Mouse (Mus musculus) c-Kit-positive CD71-positive TER-119-negative erythroid progenitor cells, embryonic 14.5 days (primary cell): Measurements from ENCODE around the gene Fdx1l.
"Not testable (repeated sequence)": the region's sequence is repeated elsewhere in the genome, so short reads cannot be mapped to it uniquely, and the experiment has no call there.

ENCODE experiments used
- DNase-seq: peaks from one replicate; pipeline ENCODE4 v3.0.0-alpha.2; 2013; ENCODE audit warnings: low read depth

The Fdx1l gene

DNA sequence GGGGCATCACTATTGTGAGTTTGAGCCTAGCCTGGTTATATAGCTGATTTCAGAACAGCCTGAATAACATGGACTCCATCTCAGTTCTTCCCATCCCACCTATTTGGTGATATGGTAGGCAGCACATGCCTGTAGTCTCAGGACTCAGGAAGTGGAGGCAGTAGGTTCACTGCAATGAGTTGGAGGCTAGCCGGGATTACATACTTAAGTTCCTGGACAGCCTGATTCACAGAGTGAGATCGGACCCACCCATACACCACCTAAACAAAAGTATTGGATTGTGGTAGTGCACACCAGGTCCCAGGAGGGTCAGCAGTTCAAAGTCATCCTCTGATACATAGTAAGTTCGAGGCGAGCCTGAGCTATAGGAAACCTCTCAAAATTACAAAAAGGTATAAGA, 773 bp downstream of the Fdx1l start:
- DNase-seq, result no peak

DNA sequence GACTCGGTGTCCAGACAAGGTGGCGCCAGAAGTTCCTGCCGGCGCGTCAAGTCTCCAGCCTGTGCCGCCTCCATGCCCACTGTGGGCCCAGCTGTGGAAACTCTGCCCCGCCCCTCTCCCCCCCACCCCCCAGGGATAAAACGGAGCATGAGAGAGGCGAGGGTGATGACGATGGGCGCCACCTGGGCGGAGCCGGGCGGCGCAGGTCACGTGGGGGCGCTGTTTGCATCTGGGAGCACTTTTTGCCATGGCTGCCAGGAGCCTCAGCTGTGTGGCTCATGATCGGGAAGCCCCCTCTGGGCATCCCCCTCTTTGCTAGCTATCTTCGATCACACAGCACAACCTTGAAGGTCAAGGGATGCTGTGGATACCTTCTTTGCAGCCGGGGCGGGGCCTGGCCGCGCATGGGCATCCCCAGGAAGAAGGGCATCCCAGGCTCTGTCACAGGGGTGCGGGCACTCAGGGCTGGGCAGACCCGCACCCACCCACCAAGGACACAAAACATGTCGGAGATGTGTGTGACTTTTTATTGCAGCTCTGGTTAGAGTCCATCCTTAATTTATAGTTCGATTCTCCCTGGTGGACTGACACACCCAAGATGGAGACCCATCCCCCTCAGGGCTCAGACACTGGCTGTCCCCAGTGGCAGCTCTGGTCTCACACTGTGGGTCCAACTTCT, 6.3 kb downstream of the Fdx1l start, which contains the start of gene Zglp1:
Zglp1 (minus strand) TSS at position 88 of the 679 bp plus-strand sequence.
- no peak for DNase-seq

DNA sequence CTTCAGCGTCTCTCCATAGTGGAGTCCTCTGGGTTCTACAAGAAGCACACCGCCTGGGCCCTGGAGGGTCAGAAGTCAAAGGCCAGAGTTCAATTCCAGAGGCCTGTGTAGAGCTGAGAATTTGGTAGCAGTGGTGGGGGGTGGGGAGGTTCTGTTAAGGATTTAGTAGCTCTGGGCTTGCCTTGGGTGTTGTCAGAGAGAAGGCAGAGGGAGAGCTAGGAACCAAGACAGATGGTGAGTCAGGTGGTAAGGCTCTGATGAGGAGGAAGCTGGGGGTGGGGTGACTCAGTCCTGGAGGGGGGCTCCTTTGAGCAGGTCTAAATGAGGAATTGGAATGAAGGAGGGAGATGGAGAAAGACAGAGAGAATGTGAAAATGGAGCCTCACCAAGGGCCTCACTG, 10.5 kb downstream of the Fdx1l start:
- DNase-seq, result no peak

DNA sequence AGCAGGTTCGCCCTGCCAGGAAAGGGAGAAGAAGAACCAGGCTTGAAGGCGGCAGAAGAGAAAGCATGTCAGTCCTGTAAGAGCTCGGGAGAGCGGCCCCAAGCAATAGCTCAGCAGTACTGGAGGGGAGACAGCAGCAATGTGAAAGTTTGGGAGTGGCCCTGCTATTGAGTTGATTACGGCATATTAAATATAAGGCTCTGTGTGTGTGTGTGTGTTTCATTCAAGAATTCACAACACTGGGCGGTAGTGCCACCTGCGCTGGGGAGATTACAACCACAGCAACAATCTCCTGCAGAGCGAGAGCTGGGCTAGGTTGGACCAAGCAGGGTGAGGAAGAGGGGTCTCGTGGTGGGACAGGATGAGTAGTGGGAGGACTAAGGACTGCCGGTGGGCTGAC, 21.8 kb downstream of the Fdx1l start:
- peak; percentile 34 for DNase-seq

DNA sequence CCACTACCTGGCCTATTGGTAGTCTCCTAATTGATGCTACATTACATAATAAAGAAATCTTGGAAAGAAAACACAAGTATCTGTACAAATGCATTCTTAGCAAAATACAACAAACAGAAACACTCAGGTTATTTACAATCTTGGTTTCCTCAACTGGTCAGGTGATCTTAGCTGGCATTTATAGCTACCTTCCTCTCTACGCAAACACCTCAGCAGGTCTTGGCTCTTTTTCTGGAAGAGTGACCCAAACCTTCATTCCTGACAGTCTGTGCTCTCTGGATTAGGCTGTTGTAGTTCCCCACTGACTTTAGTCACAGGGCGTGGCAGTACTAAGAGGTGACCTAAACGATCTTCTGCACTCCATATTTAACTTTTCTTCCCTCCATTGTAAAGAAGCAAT, 28.2 kb downstream of the Fdx1l start:
- DNase-seq, result no peak

DNA sequence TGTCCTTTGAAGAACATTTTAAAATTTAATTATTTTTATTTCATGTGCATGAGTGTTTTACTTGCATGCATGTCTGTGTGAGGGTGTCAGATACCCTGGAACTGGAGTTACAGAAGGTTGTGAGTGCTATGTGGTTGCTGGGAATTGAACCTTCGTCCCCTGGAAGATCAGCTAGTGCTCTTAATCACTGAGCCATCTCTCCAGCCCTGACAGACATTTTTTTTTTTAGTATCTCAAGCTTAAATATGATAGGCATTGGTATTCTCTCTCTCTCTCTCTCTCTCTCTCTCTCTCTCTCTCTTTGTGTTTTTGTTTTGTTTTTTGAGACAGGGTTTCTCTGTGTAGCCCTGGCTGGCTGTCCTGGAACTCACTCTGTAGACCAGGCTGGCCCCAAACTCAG, 28.6 kb downstream of the Fdx1l start:
- not testable (repeated sequence) for DNase-seq

DNA sequence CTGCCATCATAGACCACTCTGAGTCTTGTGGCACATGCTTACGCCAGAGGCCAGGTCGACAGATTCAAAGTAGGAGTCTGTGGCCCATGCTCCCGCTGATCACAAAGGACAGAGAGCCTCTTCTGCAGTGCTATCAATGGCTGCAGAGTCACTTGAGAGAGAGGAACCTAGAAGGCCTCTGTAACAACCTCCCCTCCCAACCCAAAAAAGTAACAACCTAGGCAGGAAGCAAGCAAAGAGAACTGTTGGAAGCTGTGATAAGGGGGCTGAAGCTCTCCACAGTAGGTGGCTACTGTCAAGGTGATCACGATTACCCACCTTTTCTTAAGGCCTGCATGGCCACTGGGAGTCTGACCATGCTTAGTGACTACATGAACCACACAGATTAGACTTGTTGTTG, 29.9 kb downstream of the Fdx1l start:
- no peak for DNase-seq

DNA sequence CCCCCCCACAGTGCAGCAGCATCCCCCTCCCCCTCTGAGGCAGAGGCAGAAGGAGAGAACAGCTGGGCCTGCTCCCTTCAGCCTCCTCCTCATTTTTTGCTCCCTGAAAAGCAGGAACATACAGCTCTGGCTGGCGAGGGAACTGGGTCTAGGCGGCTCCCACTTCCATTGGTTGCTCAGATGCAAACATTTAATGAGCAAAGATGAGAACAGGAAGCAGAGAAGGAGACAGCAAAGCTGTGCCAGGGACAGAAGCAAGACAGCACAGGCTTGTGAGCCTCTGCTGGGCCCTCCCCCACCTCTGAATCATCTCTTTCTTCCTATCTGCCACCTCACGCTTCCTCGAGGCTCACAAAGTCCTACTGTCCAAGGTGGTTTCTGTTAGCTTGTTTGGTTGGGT, 32.1 kb downstream of the Fdx1l start:
- no peak for DNase-seq

DNA sequence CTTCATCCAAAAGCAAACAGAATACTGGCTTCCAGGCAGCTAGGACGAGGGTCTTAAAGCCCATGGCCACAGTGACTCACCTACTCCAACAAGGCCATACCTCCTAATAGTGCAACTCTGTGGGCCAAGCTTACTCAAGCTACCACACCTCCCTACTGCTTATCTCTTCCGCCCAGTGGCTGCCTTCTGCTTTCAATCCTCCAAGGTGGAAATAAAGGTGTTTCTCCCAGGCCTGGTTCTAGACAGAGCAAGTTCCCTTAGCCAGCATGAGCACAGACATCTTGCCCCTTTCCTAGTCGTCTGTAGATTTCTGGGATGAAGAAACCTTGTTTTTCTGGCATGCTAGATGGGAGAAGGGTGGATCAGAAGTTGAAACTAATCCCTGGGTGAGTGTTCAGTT, 33.6 kb downstream of the Fdx1l start:
- no peak for DNase-seq

DNA sequence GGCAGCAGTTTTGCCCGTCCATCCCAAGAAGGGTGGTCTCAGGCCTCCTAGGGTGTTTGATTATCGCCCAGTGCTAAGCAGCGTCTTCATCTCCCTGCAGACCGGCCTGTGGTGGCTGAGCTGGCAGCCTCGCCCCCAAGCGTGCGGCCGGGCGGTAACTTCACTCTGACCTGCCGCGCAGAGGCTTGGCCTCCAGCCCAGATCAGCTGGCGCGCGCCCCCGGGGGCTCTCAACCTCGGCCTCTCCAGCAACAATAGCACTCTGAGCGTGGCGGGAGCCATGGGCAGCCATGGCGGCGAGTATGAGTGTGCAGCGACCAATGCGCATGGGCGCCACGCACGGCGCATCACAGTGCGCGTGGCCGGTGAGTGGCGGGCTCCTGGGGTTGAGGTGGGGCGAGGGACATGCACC, 35.9 kb downstream of the Fdx1l start:
- no peak for DNase-seq

DNA sequence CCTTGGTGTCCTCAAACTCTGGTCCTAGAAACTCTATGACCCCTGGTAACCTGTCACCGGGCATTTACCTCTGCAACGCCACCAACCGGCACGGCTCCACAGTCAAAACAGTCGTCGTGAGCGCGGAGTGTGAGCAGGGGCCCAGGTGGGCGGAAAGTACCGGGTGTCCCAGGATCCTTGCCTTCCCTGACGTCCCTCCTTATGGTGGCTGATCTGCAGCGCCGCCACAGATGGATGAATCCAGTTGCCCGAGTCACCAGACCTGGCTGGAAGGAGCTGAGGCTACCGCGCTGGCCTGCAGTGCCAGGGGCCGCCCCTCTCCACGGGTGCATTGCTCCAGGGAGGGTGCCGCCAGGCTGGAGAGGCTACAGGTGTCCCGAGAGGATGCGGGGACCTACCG, 36.7 kb downstream of the Fdx1l start:
- DNase-seq, result no peak

DNA sequence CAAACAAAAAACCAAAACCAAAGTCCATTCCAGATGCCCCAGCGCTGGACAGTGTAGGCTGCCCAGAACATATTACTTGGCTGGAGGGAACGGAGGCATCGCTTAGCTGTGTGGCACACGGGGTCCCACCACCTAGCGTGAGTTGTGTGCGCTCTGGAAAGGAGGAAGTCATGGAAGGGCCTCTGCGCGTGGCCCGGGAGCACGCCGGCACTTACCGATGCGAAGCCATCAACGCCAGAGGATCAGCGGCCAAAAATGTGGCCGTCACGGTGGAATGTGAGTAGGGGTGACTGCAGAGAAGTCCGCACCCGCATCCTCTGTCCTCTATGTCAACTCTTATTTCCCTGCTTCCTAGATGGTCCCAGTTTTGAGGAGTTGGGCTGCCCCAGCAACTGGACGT, 37.3 kb downstream of the Fdx1l start:
- no peak for DNase-seq

DNA sequence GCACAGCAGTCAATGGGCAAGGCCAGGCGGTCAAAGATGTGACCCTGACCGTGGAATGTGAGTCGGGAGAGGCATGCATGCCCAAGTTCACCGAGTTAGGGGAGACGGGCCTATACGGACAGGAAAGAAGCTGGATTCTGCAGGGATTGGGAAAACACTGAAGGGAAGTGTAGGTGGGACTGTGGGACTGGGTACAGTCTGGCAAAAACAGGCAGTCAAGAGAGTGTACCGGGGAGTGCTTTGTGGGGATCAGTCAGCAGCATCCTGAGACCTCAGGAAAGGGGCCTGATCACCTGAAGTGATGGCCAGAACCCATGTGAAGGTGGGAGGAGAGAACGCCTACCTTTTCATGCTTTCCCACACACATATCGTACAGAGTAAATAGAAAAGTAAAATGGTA, 37.8 kb downstream of the Fdx1l start:
- no peak for DNase-seq

DNA sequence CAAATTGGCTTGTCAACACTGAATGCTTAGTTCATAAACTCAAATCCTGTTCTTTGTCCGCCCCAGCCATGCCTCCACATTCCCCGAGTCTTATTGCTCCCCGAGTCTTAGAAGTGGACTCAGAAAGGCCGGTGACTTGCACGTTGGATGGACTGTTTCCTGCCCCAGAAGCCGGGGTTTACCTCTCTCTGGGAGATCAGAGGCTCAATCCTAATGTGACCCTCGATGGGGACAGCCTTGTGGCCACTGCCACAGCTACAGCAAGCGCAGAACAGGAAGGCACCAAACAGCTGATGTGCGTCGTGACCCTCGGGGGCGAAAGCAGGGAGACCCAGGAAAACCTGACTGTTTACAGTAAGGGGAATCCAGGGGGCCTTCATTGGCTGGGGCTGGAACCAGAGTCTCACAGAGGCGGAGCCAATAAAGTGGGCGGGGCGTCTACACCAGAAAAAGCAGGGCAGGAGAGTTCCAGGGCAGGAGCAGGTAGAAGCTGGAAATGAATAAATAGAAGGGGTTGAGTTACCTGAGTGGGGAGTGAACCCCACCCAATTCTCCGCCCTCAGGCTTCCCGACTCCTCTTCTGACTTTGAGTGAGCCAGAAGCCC, 38.8 kb downstream of the Fdx1l start:
- DNase-seq, result no peak

DNA sequence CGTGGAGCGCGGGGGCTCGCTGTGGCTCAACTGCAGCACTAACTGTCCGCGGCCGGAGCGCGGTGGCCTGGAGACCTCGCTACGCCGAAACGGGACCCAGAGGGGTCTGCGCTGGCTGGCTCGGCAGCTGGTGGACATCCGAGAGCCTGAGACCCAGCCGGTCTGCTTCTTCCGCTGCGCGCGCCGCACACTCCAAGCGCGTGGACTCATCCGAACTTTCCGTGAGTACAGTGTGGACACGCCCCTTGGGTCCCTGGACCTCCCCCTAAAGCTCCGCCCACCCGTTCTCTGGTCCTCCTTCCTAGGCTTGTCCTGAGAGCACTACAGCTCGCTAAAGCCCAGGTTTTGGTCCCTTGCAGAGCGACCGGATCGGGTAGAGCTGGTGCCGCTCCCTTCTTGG, 40.3 kb downstream of the Fdx1l start:
- DNase-seq, result peak; percentile 92

DNA sequence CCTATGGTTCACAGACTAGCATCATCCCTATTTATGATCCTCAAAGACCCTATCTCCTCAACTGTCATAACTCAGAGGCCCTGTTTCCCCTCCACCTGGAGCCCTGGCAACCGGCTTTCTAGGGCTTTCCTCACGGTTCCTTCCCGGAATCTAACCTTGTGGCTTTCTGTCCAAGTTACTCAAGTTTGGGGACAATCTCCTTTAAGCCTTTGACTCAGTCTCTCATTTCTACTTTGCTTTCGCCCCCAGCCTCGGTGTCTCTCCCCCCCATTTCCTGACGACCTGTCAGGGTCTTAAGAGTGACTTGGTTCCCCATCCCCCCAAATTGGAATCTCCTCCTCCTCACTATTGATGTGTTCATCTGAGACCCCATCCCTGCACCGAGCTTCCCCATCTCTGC, 40.9 kb downstream of the Fdx1l start:
- no peak for DNase-seq

DNA sequence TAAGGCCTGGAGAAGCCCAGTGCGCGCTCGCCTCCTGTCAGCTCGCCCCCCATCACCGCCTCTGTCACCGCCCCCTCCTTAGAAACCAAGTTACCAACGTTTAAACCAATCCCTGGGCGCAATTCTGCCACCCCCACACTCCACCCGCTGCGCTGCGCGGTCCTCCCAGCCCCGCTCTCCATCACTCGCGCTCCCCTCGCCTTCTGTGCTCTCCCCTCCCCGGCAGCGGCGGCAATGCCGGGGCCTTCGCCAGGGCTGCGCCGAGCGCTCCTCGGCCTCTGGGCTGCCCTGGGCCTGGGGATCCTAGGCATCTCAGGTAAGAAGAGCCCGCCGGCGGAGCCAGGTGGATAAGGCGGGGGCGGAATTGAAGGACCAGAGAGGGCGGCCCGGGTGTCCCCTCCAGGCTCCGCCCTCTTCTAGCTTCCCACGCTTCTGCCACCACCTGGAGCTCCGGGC, 41.5 kb downstream of the Fdx1l start, which contains the start of gene Icam5:
Icam5 (plus strand) TSS at position 178 of the 456 bp plus-strand sequence.
- DNase-seq, result no peak

DNA sequence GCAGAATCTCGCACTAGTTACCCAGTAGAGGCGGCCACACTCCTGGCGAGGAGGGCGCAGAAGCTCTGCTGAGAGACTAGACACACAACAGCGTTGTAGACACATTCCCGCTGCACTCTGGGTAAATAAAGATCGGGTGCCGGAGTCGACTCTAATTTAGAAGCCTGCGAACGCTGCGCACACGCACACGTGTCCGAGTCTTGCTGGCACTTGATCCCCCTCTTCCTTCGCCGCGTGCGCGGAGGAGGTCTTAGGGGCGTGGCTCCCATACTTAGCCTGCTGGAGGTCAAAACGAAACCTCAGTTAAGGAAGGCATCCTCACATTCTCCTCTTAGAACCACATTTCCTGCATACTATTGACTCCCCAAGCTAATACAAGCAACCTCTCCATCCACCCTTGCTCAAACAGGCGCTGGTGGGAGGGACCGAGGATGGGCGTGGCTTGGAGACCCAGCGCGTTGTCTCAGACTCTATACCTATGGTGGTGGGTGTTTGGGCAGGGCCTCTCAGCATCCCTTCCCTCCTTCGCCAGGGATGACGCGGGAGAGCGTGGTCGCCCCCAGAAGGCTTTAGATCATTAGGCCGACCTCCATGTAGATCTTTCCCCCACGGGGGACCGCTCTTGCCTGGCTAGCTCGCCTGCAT, 42.0 kb downstream of the Fdx1l start:
- DNase-seq, result no peak

DNA sequence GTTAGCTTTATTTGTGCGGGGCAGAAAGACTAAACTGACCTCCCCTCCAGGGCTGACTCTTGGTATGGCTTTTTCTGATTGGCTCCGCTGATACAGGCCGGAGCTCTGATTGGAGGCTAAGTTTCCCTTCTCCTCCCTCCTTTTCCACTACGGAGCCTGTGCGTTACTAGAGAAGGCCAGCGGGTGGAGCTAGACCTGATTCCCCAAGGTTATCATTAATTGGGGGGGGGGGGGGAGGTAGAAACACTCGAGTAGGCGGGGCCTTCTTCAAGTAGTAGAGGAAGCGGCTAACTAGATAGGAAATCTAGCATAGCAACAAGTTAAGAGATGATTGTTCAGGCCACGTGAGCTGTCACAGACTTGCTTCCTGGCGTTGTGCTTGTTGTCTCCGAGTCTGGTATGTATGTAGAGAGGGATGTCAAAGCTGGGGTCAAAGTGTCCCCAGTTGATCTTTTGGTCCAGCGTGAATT, 42.6 kb downstream of the Fdx1l start:
- peak; percentile 98 for DNase-seq

DNA sequence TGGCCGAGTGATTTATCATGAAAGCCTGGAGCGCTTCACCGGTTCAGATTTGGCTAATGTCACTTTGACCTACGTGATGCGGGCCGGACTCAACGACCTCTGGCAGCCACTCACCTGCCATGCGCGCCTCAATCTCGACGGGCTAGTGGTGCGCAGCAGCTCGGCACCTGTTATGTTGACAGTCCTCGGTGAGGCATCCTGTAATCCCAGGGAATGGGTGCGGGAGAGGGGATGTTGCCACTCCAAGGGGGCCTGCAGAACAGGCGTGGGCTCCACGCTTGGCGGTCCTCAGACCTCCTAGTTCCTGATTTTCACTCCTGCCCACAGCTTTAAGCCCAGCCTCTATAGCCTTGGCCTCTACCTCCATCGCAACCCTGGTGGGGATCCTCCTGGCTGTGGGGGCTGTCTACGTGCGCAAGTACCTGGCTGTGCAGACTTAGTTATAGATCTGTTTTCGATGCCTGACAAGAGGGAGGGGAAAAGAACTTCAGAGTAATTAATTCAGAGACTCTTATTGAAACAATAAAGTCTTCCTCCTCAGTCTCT, 43.3 kb downstream of the Fdx1l start:
- no peak for DNase-seq

DNA sequence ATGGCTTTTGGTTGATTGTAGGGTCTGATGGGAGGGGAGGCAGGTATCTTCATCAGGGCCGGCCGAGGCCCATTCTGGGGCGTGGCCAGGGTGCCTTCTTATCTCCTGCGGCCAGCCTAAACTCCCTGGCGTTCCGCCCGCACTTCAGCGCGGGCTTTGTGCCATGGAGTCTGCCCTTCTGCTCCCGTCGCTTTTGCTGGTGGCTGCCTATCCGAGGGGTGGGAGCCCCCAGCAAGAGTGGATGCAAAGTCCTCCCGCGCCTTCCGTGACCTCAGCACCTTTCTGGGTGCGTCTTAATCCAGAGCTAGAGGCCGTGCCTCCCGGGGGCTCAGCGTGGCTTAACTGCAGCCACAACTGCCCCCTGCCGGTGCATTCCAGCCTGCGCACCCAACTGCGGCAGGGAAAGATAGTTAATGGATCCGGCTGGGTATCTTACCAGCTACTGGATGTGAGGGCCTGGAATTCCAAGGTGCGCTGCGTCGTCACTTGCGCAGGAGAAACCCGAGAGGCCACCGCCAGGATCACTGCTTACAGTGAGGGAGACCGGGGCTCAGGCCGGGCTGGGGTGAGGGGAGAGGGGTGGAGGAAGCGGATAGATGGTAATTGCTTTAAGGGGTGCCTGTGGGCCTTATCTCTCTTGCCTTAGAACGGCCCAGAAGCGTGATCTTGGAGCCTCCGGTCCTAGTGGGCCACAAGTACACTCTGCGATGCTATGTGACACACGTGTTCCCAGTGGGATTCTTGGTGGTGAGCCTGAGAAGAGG, 43.9 kb downstream of the Fdx1l start, which contains the start of gene Icam4:
Icam4 (plus strand) TSS at position 83 of the 764 bp plus-strand sequence.
- peak; percentile 90 for DNase-seq

DNA sequence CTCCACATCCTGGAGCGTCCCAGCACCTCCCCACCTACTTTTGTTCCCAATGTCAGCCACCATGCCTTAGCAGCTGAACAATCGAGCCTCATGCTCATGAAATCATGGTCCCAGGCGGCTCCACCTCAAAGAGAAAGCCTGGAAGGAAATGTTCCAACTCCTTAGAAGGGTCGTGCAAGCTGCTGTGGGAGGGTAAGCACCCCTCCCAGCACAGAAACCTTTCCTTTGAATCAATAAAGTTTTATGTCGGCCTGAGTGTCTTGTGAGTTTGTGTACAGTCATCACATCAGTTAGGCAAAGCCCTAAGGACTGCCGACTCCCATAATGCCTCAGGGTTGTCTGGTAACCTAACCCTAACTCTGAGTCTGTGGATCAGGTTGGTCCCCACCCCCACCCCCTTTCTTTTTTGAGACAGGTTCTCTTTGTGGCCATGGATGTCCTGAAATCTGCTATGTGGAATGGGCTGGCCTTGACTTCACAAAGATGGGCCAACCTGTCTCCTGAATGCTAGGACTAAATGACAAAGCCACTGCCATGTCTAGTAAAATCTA, 44.8 kb downstream of the Fdx1l start:
- DNase-seq, result no peak
